Mouse (Mus musculus) heart, embryonic 10.5 days (tissue): ENCODE measurements around the gene Gpr37l1. TPM values are rescaled to one million over a fixed set of nuclear protein-coding genes. Genes with fewer than 3 reads are reported as not detected.
"Not testable (repeated sequence)": the region's sequence is repeated elsewhere in the genome, so short reads cannot be mapped to it uniquely, and the experiment has no call there.

Experiments
- DNase-seq: peaks from one replicate; pipeline ENCODE4 v3.0.0-alpha.2; 2017; ENCODE audit warnings: low spot score
- H3K27ac ChIP-seq: fragments of 300-500 bp; sonication (generic); 2 replicates; pipeline ENCODE4 v1.5.1; 2016; ENCODE audit warnings: mild to moderate bottlenecking
- H3K27me3 ChIP-seq: fragments of 300-500 bp; sonication (generic); 2 replicates; pipeline ENCODE4 v1.6.1; 2016; ENCODE audit warnings: mild to moderate bottlenecking; ENCODE audit not compliant: poor library complexity, insufficient read depth, severe bottlenecking
- H3K36me3 ChIP-seq: fragments of 300-500 bp; sonication (generic); 2 replicates; pipeline ENCODE4 v1.6.1; 2016; ENCODE audit warnings: mild to moderate bottlenecking, moderate library complexity
- H3K4me1 ChIP-seq: fragments of 300-500 bp; sonication (generic); 2 replicates; pipeline ENCODE4 v1.6.1; 2016; ENCODE audit warnings: mild to moderate bottlenecking
- H3K4me3 ChIP-seq: fragments of 300-500 bp; sonication (generic); 2 replicates; pipeline ENCODE4 v1.5.1; 2016; ENCODE audit warnings: mild to moderate bottlenecking, moderate library complexity
- H3K9me3 ChIP-seq: fragments of 300-500 bp; sonication (generic); 2 replicates; pipeline ENCODE4 v1.6.1; 2016; ENCODE audit warnings: mild to moderate bottlenecking, moderate library complexity
- WGBS: fragments of 180-500 bp; shearing (Covaris S2); methylation state at CpG from one replicate; pipeline ENCODE4 v1.1.7; 2016; 5-methylcytosine and 5-hydroxymethylcytosine counted together
- polyA plus RNA-seq: library from polyadenylated mRNA; unstranded; fragments of >200 nt; fragmentation: Nextera tagmentation; extraction: Ambion mirVana; gene quantifications from 2 replicates; pipeline ENCODE4 v1.2.1, GENCODE M21; 2016

Gene Gpr37l1
- polyA plus RNA-seq, 1 experiment from 2014 or later, result not detected

GRCm38 (mm10) chr1:135124573-135125363 lies 42.7 kb downstream of the Gpr37l1 start:
- H3K4me1 ChIP-seq, result peaks cover 20% of the 10 kb centered on the region
- H3K27ac ChIP-seq, result no peak overlapping the region
- no peaks in the 10 kb centered on the region for H3K9me3 ChIP-seq
- no peak for DNase-seq
- 85% methylated on average over 8 of the region's 8 CpGs for WGBS
- H3K36me3 ChIP-seq, result no peaks in the 10 kb centered on the region
- peaks cover 89% of the 10 kb centered on the region for H3K27me3 ChIP-seq
- H3K4me3 ChIP-seq, result no peak overlapping the region

DNA sequence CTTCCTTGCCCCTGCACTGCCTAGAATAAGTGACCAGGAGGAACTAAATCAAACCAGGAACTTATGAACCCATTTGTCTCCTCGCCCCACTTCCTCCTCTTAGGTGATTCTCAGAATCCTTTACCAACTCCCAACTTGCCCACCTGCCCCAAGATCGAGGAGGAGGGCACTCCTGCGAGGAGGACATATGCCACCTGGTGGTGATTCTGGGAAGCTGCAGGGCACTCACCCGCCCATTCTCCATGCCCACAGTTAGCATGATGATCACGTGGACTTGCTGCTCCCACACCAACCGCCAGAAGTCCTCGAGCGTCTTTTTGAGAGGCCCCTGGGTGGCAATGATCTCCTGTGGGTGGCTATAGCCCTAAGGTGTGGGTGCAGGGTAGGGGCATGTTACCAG lies 54.8 kb downstream of the Gpr37l1 start:
- no peak overlapping the region for H3K27ac ChIP-seq
- no peak for DNase-seq
- H3K27me3 ChIP-seq, result peaks cover 57% of the 10 kb centered on the region

DNA sequence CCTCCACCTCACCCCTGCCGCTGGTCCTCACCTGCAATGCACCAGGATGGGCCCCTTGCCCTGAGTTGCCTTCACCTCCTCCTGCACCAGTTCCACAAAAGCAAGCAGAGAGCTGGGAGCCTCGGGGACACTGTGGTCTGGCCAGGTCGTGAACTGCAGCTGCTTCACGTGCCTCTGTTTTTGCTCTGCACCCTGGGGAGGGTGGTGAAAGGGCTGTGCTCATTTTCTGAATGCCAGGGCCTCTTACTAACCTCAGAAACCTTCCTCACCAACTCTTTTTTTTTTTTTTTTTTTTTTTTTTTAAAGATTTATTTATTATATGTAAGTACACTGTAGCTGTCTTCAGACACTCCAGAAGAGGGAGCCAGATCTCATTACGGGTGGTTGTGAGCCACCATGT lies 56.2 kb downstream of the Gpr37l1 start:
- H3K27me3 ChIP-seq, result peaks cover 66% of the 10 kb centered on the region
- H3K4me3 ChIP-seq, H3K4me1 ChIP-seq, H3K36me3 ChIP-seq, H3K27ac ChIP-seq, DNase-seq, H3K9me3 ChIP-seq: not testable (repeated sequence)
- 58% methylated on average over 5 of the region's 5 CpGs for WGBS

More for the DNA sequence above, 54.8 kb downstream of the Gpr37l1 start:
- H3K4me1 ChIP-seq, result peaks cover 4% of the 10 kb centered on the region; the same call in 1 of the 2 replicates
- no peaks in the 10 kb centered on the region for H3K36me3 ChIP-seq
- WGBS, result 9% methylated on average over 8 of the region's 8 CpGs
- no peaks in the 10 kb centered on the region for H3K9me3 ChIP-seq
- no peak overlapping the region for H3K4me3 ChIP-seq

Other genes with a start within 250 kb of the Gpr37l1 start
- gene Ppp1r12b, start 211.7 kb downstream of the Gpr37l1 start, polyA plus RNA-seq, result 15.2 and 24.5 TPM in 2 replicates
- 49.3 and 51.9 TPM in 2 replicates for gene Ube2t, start 205.1 kb downstream of the Gpr37l1 start, polyA plus RNA-seq
- 0.49 and 0.64 TPM in 2 replicates for gene Lgr6, start 62.4 kb downstream of the Gpr37l1 start, polyA plus RNA-seq
- 1.5 and 5.0 TPM in 2 replicates for gene Ptpn7, start 35.0 kb downstream of the Gpr37l1 start, polyA plus RNA-seq
- gene Arl8a, start 20.9 kb downstream of the Gpr37l1 start, polyA plus RNA-seq, result 28.0 and 36.5 TPM in 2 replicates
- 1.2 and 2.8 TPM in 2 replicates for gene Elf3, start 90.9 kb upstream of the Gpr37l1 start, polyA plus RNA-seq
- gene Rnpep, start 116.4 kb upstream of the Gpr37l1 start, polyA plus RNA-seq, result 63.4 and 70.0 TPM in 2 replicates
- gene Timm17a, start 146.1 kb upstream of the Gpr37l1 start, polyA plus RNA-seq, result 336 and 388 TPM in 2 replicates
- gene Lmod1, start 157.1 kb upstream of the Gpr37l1 start, polyA plus RNA-seq, result 3.6 and 5.2 TPM in 2 replicates
- 33.1 and 39.6 TPM in 2 replicates for gene Shisa4, start 207.6 kb upstream of the Gpr37l1 start, polyA plus RNA-seq